In the genomic region with DNA sequence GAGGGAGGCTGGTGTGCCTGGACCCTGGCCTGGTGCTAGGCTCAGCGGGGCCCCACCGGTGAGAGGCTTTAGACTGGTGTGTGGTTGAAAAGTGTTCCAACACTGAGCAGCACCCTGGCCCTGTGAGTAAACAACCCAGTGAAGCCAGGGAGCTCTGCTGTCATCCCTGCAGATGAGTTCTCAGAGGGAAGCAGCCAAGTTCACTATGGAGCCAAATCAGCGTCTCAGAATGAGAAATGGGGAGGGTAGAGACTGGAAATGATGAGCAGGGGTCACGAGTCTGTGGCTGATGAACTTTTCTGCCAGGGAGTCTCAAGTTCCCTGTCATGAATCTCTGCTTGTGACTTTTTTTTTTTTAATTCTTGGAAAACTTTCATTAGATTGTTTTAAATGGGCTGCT, we compare ENCODE assay signal across 26 mouse cellular contexts. TPM values are rescaled to one million over a fixed set of nuclear protein-coding genes. Genes with fewer than 3 reads are reported as not detected.
DNase-seq lines count a peak whose midpoint lies in the region; ATAC-seq and TF ChIP-seq lines count a peak whose summit lies in the region.
"Had no signal": no experiment of that assay in that cellular context is flagged by ENCODE, and none has a peak within 500 bp of the region (broad histone marks: within the 10 kb centered on the region; RNA-seq: fewer than 3 reads in every experiment).

No protein-coding gene starts in this region.

- intact Hi-C loops in heart, postnatal 10 days (cut with DNase I): no loop called here

- no peaks in the 10 kb centered on the region for H3K27me3 ChIP-seq in hindbrain, postnatal 0 days (ENCODE audit: insufficient read depth, low read length)
- peaks cover 6% of the 10 kb centered on the region; the same call in 1 of the 2 replicates for H3K27me3 ChIP-seq in hindbrain, embryonic 13.5 days
- no peaks in the 10 kb centered on the region for H3K27me3 ChIP-seq in lung, embryonic 15.5 days
- H3K27me3 ChIP-seq: CH12.LX; forebrain, embryonic 13.5 days; heart, embryonic 13.5 days; hindbrain, embryonic 15.5 days; intestine, embryonic 15.5 days; Patski had no signal

- H3K4me1 ChIP-seq in hindbrain, postnatal 0 days (ENCODE audit: insufficient read depth, low read length): no peaks in the 10 kb centered on the region
- no peaks in the 10 kb centered on the region for H3K4me1 ChIP-seq in hindbrain, embryonic 13.5 days (replicated peaks)
- H3K4me1 ChIP-seq in lung, embryonic 15.5 days: 0 out of 2 replicates have a peak, but pooled peaks cover 3% of the 10 kb centered on the region
- H3K4me1 ChIP-seq: forebrain, embryonic 10.5 days; forebrain, embryonic 13.5 days; heart, embryonic 13.5 days; intestine, embryonic 15.5 days had no signal

- H3K9me3 ChIP-seq in hindbrain, postnatal 0 days (ENCODE audit: low read length): no peaks in the 10 kb centered on the region
- H3K9me3 ChIP-seq in hindbrain, embryonic 13.5 days: no peaks in the 10 kb centered on the region
- no peaks in the 10 kb centered on the region for H3K9me3 ChIP-seq in lung, embryonic 15.5 days
- H3K9me3 ChIP-seq: forebrain, embryonic 10.5 days; forebrain, embryonic 13.5 days; heart, embryonic 13.5 days; hindbrain, embryonic 15.5 days; intestine, embryonic 15.5 days had no signal

- H3K9ac ChIP-seq in hindbrain, postnatal 0 days (replicated peaks; ENCODE audit: low read length): no peak overlapping the region
- no peak overlapping the region for H3K9ac ChIP-seq in hindbrain, embryonic 13.5 days
- no peak overlapping the region for H3K9ac ChIP-seq in lung, embryonic 15.5 days
- H3K9ac ChIP-seq: forebrain, embryonic 13.5 days; heart, embryonic 13.5 days; hindbrain, embryonic 15.5 days; intestine, embryonic 15.5 days had no signal

- H3K4me2 ChIP-seq in hindbrain, postnatal 0 days (ENCODE audit: low read depth, low read length): no peak overlapping the region
- H3K4me2 ChIP-seq in hindbrain, embryonic 13.5 days: no peak overlapping the region
- peak overlapping the region; percentile 29 for H3K4me2 ChIP-seq in lung, embryonic 15.5 days
- H3K4me2 ChIP-seq: forebrain, embryonic 13.5 days; heart, embryonic 13.5 days; hindbrain, embryonic 15.5 days; intestine, embryonic 15.5 days had no signal

- no peak for ATAC-seq in hindbrain, postnatal 0 days
- ATAC-seq in hindbrain, embryonic 13.5 days (ENCODE audit: low FRiP score): no peak
- ATAC-seq in lung, embryonic 15.5 days (ENCODE audit: borderline replicate concordance, extremely low read depth, low FRiP score, low TSS enrichment): no peak
- ATAC-seq: forebrain, embryonic 13.5 days; forebrain, embryonic 16.5 days; intestine, embryonic 15.5 days; Patski had no signal

- TF ChIP-seq CTCF in hindbrain, postnatal 0 days (IDR thresholded peaks at IDR 0.05; ENCODE audit: low read depth): no peak

- no peak overlapping the region for H3K4me3 ChIP-seq in hindbrain, postnatal 0 days (ENCODE audit: low read length)
- no peak overlapping the region for H3K4me3 ChIP-seq in hindbrain, embryonic 13.5 days
- no peak overlapping the region for H3K4me3 ChIP-seq in lung, embryonic 15.5 days
- H3K4me3 ChIP-seq: forebrain, embryonic 10.5 days; forebrain, embryonic 13.5 days; heart, embryonic 13.5 days; hindbrain, embryonic 15.5 days; intestine, embryonic 15.5 days had no signal

- no peaks in the 10 kb centered on the region for H3K36me3 ChIP-seq in hindbrain, postnatal 0 days (ENCODE audit: insufficient read depth, low read length)
- H3K36me3 ChIP-seq in hindbrain, embryonic 13.5 days: no peaks in the 10 kb centered on the region
- no peaks in the 10 kb centered on the region for H3K36me3 ChIP-seq in lung, embryonic 15.5 days
- H3K36me3 ChIP-seq: forebrain, embryonic 10.5 days; G1E; heart, embryonic 13.5 days; hindbrain, embryonic 15.5 days; intestine, embryonic 15.5 days had no signal

- 43% methylated on average over 4 of the region's 4 CpGs for WGBS in hindbrain, postnatal 0 days
- 72% methylated on average over 4 of the region's 4 CpGs for WGBS in hindbrain, embryonic 13.5 days
- 30% methylated on average over 4 of the region's 4 CpGs for WGBS in lung, embryonic 15.5 days

- peak; percentile 54 for DNase-seq in heart, adult 11 months
- no peak for DNase-seq in heart, postnatal 10 days
- DNase-seq in hindbrain, postnatal 0 days (ENCODE audit: low spot score): peak; percentile 29
- no peak for DNase-seq in lung, postnatal 25 days (ENCODE audit: low spot score)
- DNase-seq in adipocyte (ENCODE audit: low spot score): peak; percentile 90
- DNase-seq: adrenal gland, adult 2 months; adrenal gland, postnatal 14 days; B cell, adult 2 months; cerebellum, adult 11 months; cerebellum, adult 9-11 months; gastrocnemius, postnatal 10 days; gastrocnemius, postnatal 36 days had no signal

- H3K27ac ChIP-seq in hindbrain, postnatal 0 days: no peak overlapping the region
- no peak overlapping the region for H3K27ac ChIP-seq in hindbrain, embryonic 13.5 days
- H3K27ac ChIP-seq in lung, embryonic 15.5 days: no peak overlapping the region
- H3K27ac ChIP-seq: forebrain, embryonic 10.5 days; forebrain, embryonic 13.5 days; heart, embryonic 13.5 days; hindbrain, embryonic 15.5 days; intestine, embryonic 15.5 days had no signal

RNA-seq across cellular contexts. Expression of a gene that starts 36.1 kb away (rescaled TPM):
- 1 to 10 TPM; 4.3 to 5.8 TPM for total RNA-seq in heart, postnatal 10 days (2021)
- 46.9 and 48.7 TPM in 2 replicates for total RNA-seq in hindbrain, postnatal 0 days (2014; rRNA removed)
- 23.6 and 24.9 TPM in 2 replicates for polyA plus RNA-seq in hindbrain, postnatal 0 days (2015; fragmentation: Nextera tagmentation; extraction: Ambion mirVana)
- polyA plus RNA-seq in hindbrain, embryonic 13.5 days (2015; fragmentation: Nextera tagmentation; extraction: Ambion mirVana): 36.4 and 40.7 TPM in 2 replicates
- 31.7 and 33.5 TPM in 2 replicates for polyA plus RNA-seq in lung, embryonic 15.5 days (2015; fragmentation: Nextera tagmentation; extraction: Ambion mirVana)
- total RNA-seq: CH12.LX; gastrocnemius, adult 18-20 months; gastrocnemius, postnatal 36 days; granulocyte monocyte progenitor cell, adult 5-6 weeks; hematopoietic stem cell, adult 5-6 weeks had no signal
- polyA plus RNA-seq: G1E had no signal

Comparison
In these comparisons a context has a peak if more than half of its experiments do, and no peak if none do; other contexts are left out.
1. DNase-seq: peak in heart, adult 11 months (single experiment), hindbrain, postnatal 0 days (single experiment) and adipocyte (single experiment); none in heart, postnatal 10 days (0 of 2) and lung, postnatal 25 days (single experiment).